Mouse (Mus musculus): ENCODE measurements around the gene Atp1b3.

- TF ChIP-seq POLR2A (IDR thresholded peaks at IDR 0.05; ENCODE audit: borderline replicate concordance, control insufficient read depth, low read depth, low read length) = no peak
- TF ChIP-seq CTCF (IDR thresholded peaks at IDR 0.05; ENCODE audit: control insufficient read depth, insufficient read depth, low read length) = no peak
Measured at GRCm38 (mm10) chr9:96393112-96393511, 28.9 kb upstream of the Atp1b3 start.
